Mouse (Mus musculus): ENCODE measurements at regions not wholly inside any gene's neighbourhood (a gene's known extent, or its start where the extent isn't known, plus 50 kb on each side); places are given as distances from the start of the nearest gene placed in this dataset.

DNA sequence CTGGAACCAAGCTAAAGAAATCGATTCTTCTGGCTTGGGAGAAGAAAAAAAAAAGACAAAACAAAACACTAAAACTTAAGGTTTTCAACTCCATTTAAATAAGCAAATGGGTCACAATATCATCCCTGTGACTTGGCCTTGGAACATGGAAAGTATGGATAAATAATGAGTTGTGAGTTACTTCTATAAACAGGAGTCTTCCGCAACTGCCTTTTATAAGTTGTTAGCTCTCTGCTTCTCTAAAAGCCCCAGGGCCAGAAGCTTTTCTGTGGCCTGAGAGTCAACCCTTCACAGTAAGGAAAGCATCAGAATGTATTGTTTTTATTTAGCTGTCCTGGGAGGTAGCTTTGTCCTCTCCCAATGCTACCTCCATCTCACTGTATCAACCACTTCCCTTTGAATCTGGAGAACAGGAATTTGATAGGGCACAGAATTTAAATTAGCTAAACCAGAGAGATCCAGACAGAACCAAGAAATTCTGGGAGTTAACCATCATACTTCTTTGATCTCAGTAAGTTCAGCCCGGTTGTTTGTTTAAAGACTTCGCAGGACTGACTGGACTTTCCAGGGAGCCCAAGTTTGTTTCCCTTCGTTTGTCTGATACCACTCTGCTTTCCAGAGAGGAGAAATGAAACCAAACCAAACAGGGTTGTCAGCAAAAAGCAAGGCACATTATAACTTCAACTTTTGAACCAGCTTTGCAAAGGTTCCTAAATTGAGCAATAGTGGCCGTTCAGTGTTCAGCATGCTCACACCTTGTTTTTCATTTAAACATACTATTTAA lies 178.7 kb upstream of the Gas1 start:
- no peak for DNase-seq (ENCODE audit: low read depth in 2 of 2, low spot score in 2 of 2)

GRCm38 (mm10) chr13:60358408-60359060 lies 181.4 kb upstream of the Gas1 start:
- DNase-seq (ENCODE audit: low read depth in 2 of 2, low spot score in 2 of 2): no peak

DNA sequence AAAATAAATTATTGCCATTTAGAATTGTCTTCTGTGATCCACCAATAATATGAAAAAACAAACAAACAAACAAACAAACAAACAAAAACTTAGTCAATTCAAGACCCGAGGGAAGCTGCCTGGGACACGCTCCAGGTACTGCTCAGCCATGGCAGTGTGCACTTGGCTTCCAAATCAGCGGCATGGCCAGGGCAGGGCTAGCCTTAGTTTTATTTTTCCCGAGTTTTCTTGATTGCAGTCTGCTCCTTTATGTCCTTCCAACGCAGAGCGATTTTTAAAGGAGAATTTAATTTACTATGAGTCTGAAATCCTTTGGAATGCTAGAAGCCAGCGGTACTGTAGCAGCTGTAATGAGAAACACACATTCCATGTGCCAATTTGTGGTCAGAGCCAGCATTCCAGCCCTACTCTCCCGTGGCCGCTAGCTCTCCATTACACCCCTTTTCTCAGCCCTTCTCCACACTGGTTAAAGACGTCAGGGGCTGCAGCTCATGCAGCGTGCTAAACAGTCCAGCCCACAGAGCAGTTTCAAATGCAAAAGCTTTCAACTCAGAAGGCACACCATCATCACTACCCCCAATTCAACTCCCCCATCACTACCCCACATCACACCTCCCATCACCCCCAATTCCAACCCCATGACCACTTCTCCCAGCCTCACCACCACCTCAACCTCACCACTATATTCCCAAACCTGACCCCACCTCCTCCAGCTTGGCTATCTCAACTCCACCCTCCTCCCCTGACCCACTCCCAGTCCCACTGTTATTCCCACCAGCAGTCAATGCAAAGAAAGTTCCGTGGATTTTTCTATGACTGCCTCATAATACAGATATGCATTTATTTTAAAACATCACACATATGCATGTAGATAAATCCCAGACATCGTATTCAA lies 187.9 kb upstream of the Gas1 start:
- DNase-seq (ENCODE audit: low read depth in 2 of 2, low spot score in 2 of 2): no peak

DNA sequence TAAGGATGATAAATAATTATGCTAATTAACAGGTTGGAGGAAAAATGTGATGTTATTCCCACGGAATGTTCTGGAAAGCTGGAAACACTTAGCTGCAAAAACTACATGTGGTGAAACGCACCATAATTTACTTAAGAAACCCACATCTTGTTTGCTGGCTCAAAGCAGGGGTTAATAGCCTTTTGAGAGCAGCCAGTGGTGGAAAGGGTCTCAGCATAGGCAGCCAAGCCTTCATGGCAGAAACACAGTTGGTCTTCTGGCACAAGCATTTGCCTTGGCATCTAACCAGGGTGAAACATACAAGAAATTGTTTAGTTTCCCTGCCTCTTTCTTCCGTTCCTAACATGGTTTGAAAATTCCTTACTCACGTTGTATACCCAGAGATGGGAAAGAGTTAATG lies 192.1 kb upstream of the Gas1 start:
- DNase-seq (ENCODE audit: low read depth in 2 of 2, low spot score in 2 of 2): no peak

GRCm38 (mm10) chr13:60371656-60372055 lies 194.5 kb upstream of the Gas1 start:
- DNase-seq (ENCODE audit: low read depth in 2 of 2, low spot score in 2 of 2): no peak

DNA sequence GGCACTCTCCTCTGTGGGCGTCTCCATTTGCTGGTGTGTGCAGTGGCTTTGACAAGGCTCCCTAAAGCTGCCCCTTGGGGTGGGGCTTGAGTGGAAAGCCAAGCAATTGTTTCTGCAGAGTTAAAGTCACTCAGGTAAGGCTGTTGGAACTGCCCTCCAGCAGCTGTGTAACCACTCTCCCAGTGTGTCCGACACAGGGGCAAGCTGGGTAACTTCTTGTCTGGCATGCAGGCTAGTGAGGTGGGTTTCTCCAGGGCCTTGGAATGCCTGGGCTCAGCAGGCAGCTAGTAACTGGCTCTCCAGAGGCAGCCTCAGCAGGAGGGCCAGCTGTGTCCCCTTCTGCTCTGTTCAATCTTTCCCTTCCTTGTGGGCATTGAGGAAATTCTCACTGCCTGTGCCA lies 199.5 kb upstream of the Gas1 start:
- no peak for DNase-seq (ENCODE audit: low read depth in 2 of 2, low spot score in 2 of 2)

- DNase-seq (ENCODE audit: low read depth in 2 of 2, low spot score in 2 of 2): no peak
Observed at GRCm38 (mm10) chr13:60382855-60383254, 205.7 kb upstream of the Gas1 start.

DNA sequence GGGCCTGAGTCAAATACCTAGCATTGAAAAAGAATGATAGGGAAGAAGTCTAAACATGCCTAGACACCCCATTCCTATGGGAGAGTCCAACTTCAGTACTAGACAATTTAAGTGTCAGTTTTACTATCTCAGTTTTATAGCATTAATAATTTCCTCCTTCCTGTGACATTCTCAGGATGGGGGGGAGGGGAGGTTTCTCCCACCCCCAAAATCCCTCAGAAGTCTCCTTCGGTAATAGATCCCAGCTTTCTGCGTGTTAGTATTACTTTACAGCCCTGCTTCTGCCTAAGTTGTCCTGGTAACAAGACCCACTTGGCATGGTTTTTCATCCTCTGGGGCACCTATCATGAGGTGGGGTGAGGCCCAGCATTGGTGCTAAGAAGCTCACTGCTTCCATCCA lies 202.9 kb upstream of the Dapk1 start:
- DNase-seq (ENCODE audit: low read depth in 2 of 2, low spot score in 2 of 2): no peak

DNA sequence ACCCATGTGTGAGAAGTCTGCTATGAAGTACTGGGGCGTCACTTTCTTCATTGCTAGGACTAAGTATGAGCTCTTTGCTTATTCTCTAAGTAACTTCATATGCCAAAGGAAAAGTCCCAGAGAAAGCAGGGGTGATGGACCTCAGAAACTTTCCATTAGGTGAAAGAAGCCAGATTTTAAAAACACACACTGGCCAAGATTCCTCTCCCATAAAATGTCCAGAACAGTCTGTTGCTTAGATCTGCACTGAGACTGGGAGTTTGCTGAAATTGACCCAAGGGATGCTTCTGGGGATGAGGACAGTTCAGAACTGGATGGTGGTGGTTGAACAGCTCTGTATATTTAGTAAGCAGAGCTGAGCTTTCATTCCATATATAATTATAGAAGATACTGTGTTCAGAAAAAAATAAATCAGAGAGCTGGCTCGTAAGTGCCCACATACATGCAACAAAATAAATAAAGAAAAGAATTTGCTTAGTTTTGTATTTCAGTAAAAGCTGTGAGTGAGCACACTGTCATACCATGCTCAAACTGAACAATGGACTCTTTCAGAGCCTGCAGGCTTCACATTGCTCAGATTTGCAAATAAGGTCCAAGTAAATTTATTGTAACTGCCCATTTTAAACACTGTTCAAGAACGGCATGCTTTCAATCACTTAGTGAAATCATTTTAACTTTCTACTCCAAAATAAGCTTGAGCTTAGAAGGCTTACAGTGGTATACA lies 200.8 kb upstream of the Dapk1 start:
- DNase-seq (ENCODE audit: low read depth in 2 of 2, low spot score in 2 of 2): no peak

DNA sequence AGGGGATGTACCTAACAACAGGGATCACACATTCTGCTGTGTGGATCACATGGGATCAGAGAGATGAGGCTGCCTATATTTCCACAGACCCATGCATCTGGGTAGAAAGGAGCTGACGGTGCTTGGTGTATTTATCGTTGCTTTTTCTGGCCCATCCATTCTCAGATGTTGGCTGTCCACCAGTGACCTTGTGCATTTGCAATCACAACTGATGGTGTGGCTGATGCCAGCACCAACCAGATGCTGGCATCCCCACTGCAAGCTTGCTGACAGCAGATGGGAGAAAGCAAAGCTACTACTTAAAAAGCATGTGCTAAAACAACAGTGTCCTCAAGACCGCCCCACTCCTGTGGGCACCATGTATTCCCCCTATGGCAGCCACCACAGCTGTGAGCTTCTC lies 198.3 kb upstream of the Dapk1 start:
- DNase-seq (ENCODE audit: low read depth in 2 of 2, low spot score in 2 of 2): no peak

DNA sequence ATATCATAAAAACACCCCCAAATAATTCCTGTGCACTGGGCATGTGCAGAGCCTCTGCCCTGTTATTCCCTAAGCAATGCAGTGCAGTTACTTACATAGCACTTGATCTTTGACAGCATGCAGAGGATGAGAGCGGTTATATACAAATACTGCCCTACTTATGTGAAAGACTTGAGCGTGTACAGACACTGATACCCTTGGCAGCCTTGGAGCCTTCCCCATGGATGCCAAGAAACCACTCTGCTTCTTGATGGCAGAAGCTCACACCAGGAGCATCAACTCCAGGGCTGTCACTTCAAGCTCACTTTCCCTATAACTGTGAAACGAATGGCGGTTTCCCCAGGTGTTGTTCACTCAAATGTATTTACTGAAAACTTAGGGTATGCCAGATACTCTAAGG lies 194.4 kb upstream of the Dapk1 start:
- no peak for DNase-seq (ENCODE audit: low read depth in 2 of 2, low spot score in 2 of 2)

DNA sequence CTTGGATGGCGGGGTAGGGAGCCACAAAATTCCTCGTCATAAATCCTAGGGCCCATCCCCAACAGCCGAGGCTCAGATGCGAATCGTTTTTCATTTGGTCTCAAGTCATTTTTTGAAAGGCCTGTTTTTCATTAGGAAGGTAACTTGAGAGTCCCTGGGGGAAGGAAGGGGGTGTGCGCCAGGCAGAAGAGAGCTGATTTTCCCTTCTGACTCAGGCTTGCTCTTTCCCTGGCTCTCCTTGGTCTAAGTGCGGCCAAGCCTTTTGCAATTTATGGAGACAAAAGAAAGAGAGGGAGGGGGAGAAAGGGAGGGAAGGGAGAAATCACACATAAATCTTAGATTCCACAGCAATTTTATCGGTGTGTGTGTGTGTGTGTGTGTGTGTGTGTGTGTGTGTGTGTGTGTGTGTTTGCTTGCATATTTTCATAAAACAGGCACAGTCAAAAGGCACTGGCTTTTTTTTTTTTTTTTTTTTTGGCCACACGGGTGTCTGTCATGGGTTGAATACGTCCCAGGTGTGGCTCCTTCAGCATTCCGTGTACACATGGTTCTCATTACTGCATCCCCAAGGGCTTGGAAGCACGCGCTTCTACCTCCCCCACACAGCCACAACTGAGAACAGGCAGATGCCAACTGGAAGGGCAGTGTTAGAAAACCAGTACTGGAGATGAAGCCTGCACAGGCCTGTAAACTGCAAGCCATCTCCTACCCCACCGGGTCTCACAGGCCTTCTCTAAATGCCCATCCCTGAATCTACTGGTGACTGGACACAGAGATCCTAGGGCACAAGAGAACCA lies 191.8 kb upstream of the Dapk1 start:
- no peak for DNase-seq (ENCODE audit: low read depth in 2 of 2, low spot score in 2 of 2)

GRCm38 (mm10) chr13:60416024-60416423 lies 185.7 kb upstream of the Dapk1 start:
- DNase-seq (ENCODE audit: low read depth in 2 of 2, low spot score in 2 of 2): no peak

DNA sequence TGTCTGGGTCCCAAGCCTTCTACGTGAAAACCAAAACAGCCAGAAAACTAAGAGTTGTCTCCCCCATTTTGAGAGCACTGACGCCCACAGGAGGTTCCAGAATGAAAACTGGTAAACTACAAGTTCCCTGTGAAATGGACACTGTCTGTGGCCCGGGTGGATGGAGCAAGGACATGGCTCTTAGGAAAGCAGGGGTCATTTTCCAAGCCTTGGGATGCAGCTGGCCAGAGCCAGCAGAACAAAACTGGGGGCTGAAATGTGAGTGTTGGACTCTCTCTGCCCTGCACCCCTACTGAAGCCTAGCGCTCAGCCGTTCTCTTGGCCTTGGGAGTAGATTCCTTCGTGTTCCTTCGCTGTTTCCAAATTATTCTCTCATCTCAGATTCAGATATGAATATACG lies 184.7 kb upstream of the Dapk1 start:
- no peak for DNase-seq (ENCODE audit: low read depth in 2 of 2, low spot score in 2 of 2)

GRCm38 (mm10) chr13:60417436-60418158 lies 184.2 kb upstream of the Dapk1 start:
- DNase-seq (ENCODE audit: low read depth in 2 of 2, low spot score in 2 of 2): no peak

DNA sequence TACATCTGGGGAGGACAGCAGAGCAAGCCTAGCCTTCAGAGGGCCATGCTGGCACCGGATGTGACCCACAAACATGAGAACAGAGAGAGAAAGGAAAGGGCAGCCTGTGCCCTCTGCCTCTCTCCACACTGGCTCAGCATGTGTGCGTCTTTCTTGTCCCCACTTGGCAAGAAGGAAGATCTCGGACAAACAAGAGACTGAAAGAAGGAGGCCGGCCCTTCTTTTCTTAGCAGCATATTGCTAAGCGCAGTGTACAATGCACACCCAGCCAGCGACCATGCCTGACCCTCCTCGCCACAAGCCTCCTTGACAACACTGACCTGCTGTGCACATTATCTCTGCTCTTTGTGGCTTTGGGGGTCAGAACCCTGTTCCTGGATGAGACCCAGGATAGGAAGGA lies 181.4 kb upstream of the Dapk1 start:
- no peak for DNase-seq (ENCODE audit: low read depth in 2 of 2, low spot score in 2 of 2)

DNA sequence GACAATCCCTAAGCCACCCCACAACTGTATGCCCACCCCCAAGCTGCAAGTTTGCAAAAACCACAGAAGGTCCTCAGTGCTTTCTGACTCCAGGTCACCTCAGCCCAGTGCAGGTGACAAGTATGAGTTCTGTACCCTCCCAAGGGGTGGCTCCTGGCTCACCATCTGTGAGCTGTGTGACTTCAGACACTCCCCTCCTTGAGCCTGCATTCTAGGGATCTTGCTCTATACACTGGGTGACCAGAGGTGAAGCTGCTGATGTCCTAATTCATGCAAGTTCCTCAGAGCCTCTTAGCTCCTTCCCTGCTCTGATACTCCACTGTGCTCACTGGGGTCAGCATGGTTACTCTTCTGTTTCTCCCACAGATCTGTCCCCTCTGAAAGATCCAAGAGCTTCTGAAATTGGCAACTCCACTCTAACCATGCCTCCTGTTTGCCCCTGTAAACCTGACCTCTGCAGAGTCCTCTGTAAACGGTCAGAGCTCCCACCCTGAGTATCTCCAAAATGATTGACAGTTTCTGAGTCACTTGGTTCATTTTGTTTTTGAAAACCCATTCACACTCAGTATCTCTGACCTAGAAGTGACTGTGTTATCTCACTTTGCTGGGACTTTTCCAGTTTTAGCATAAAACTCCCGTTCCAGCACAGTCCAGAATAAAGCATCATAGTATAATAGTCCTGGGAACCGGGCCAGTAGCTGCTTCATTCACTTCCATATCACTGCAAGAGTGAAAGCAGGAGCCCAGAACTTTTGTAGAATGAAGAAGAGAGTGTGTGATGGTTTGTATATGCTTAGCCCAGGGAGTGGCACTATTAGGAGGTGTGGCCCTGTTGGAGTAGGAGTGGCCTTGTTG lies 180.7 kb upstream of the Dapk1 start:
- no peak for DNase-seq (ENCODE audit: low read depth in 2 of 2, low spot score in 2 of 2)

DNA sequence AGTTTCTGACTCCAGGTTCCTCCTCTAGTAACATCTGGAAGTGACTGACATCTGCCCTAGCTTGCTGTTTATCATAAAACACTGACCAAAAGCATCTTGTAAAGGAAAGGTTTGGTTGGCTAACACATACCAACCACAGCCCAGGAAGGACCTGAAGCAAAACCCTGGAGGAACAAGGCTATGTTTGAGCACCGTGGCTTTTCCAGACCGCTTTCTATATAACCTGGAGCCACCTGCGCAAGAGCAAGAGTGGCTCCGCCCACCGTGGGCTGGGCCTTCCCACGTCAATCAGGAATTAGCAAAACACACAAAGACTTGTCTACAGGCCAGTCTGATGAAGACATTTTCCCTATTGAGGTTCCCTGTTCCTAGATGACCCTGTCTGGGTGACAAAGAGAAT lies 177.5 kb upstream of the Dapk1 start:
- no peak for DNase-seq (ENCODE audit: low read depth in 2 of 2, low spot score in 2 of 2)

- no peak for DNase-seq (ENCODE audit: low read depth in 2 of 2, low spot score in 2 of 2)
Observed at GRCm38 (mm10) chr13:60425140-60425539, 176.6 kb upstream of the Dapk1 start.

Measured in CD8-positive naive resting alpha-beta T cell, adult 2 months (primary cell).